Mouse (Mus musculus) C2C12 (cell line): ENCODE results near the gene Ptgfrn. TPM values are rescaled to one million over a fixed set of nuclear protein-coding genes. Genes with fewer than 3 reads are reported as not detected.

Experiments used
- H3K27me3 ChIP-seq: one replicate; pipeline ENCODE4 v1.6.1; 2011; ENCODE audit not compliant: control insufficient read depth, insufficient read depth, insufficient read length
- H3K36me3 ChIP-seq: one replicate; pipeline ENCODE4 v1.6.1; 2011; ENCODE audit not compliant: control insufficient read depth, insufficient read depth
- H3K4me3 ChIP-seq: one replicate; pipeline ENCODE4 v1.5.1; 2011; ENCODE audit warnings: mild to moderate bottlenecking, control low read depth; ENCODE audit not compliant: poor library complexity, insufficient read depth, severe bottlenecking
- H3K79me2 ChIP-seq: one replicate; pipeline ENCODE4 v1.6.1; 2011; ENCODE audit not compliant: control insufficient read depth, insufficient read depth
- H3K79me3 ChIP-seq: one replicate; pipeline ENCODE4 v1.6.1; 2011; ENCODE audit warnings: low read depth, control low read depth
- H3ac ChIP-seq: one replicate; pipeline ENCODE3; 2011; ENCODE audit warnings: low read depth; ENCODE audit not compliant: control insufficient read depth, insufficient read length
- CEBPB ChIP-seq: IDR thresholded peaks from one replicate; pipeline ENCODE4 v1.6.1; 2011; ENCODE audit warnings: low read depth, mild to moderate bottlenecking, control low read depth, moderate library complexity
- CTCF ChIP-seq: IDR thresholded peaks from one replicate; pipeline ENCODE4 v1.5.1; 2011; ENCODE audit not compliant: control insufficient read depth, insufficient read depth, insufficient read length
- FOSL1 ChIP-seq: IDR thresholded peaks from one replicate; pipeline ENCODE4 v1.8.0; 2011; ENCODE audit warnings: mild to moderate bottlenecking, low read length; ENCODE audit not compliant: poor library complexity, insufficient read depth, severe bottlenecking
- MAX ChIP-seq: IDR thresholded peaks from one replicate; pipeline ENCODE4 v1.6.1; 2011; ENCODE audit warnings: mild to moderate bottlenecking, control low read depth
- MYOD1 ChIP-seq: IDR thresholded peaks from one replicate; pipeline ENCODE4 v1.6.1; 2011; ENCODE audit warnings: low read depth; ENCODE audit not compliant: control insufficient read depth, insufficient read length
- MYOG ChIP-seq: IDR thresholded peaks from one replicate; pipeline ENCODE4 v1.6.1; 2011; ENCODE audit not compliant: control insufficient read depth, insufficient read length; ENCODE audit errors: extremely low read depth
- USF1 ChIP-seq: IDR thresholded peaks from one replicate; pipeline ENCODE4 v1.6.1; 2011; ENCODE audit warnings: low read depth, mild to moderate bottlenecking, control low read depth, moderate library complexity
- polyA plus RNA-seq: library from polyadenylated mRNA; unstranded; fragments of >200 nt; fragmentation: generic; extraction: Trizol; gene quantifications from one replicate; pipeline ENCODE4 v1.2.1, GENCODE M21; 2012; ENCODE audit warnings: missing spikeins

Gene Ptgfrn
- polyA plus RNA-seq, 1 experiment: 42.8 TPM

GRCm38 (mm10) chr3:101108282-101108681 is 1.8 kb downstream of the Ptgfrn start:
- TF ChIP-seq FOSL1 (no peak), MAX (peak; percentile 62), MYOD1 (peak; percentile 65), CEBPB (no peak)
- H3ac ChIP-seq: no peak overlapping the region
- no peaks in the 10 kb centered on the region for H3K27me3 ChIP-seq
- H3K4me3 ChIP-seq: no peak overlapping the region
- peaks cover 54% of the 10 kb centered on the region for H3K79me2 ChIP-seq
- peaks cover 16% of the 10 kb centered on the region for H3K79me3 ChIP-seq
- no peaks in the 10 kb centered on the region for H3K36me3 ChIP-seq

GRCm38 (mm10) chr3:101106326-101106725 is 3.8 kb downstream of the Ptgfrn start:
- H3K79me2 ChIP-seq: peaks cover 58% of the 10 kb centered on the region
- H3K36me3 ChIP-seq: no peaks in the 10 kb centered on the region
- no peak for TF ChIP-seq MYOG
- no peak for TF ChIP-seq CEBPB
- no peak for TF ChIP-seq MYOD1
- TF ChIP-seq CTCF: no peak
- TF ChIP-seq USF1: no peak
- no peak for TF ChIP-seq FOSL1
- TF ChIP-seq MAX: no peak
- H3K27me3 ChIP-seq: no peaks in the 10 kb centered on the region
- H3K4me3 ChIP-seq: no peak overlapping the region
- H3ac ChIP-seq: no peak overlapping the region
- H3K79me3 ChIP-seq: peaks cover 22% of the 10 kb centered on the region

- H3K79me3 ChIP-seq: peaks cover 23% of the 10 kb centered on the region
- H3K36me3 ChIP-seq: no peaks in the 10 kb centered on the region
- H3K27me3 ChIP-seq: no peaks in the 10 kb centered on the region
- H3ac ChIP-seq: no peak overlapping the region
- TF ChIP-seq MAX (no peak), USF1 (no peak), MYOD1 (no peak), FOSL1 (no peak), CEBPB (no peak), MYOG (no peak), CTCF (no peak)
- peaks cover 58% of the 10 kb centered on the region for H3K79me2 ChIP-seq
- no peak overlapping the region for H3K4me3 ChIP-seq
Observed at GRCm38 (mm10) chr3:101105486-101105885, 4.6 kb downstream of the Ptgfrn start.

- peaks cover 23% of the 10 kb centered on the region for H3K79me3 ChIP-seq
- no peak overlapping the region for H3K4me3 ChIP-seq
- no peaks in the 10 kb centered on the region for H3K27me3 ChIP-seq
- H3ac ChIP-seq: no peak overlapping the region
- H3K36me3 ChIP-seq: no peaks in the 10 kb centered on the region
- peaks cover 58% of the 10 kb centered on the region for H3K79me2 ChIP-seq
- TF ChIP-seq CTCF: no peak
- TF ChIP-seq MYOG: no peak
- no peak for TF ChIP-seq MAX
- no peak for TF ChIP-seq CEBPB
- TF ChIP-seq MYOD1: no peak
- no peak for TF ChIP-seq USF1
- no peak for TF ChIP-seq FOSL1
Observed at GRCm38 (mm10) chr3:101104883-101105282, 5.2 kb downstream of the Ptgfrn start.

- H3K27me3 ChIP-seq: no peaks in the 10 kb centered on the region
- H3K79me3 ChIP-seq: peaks cover 23% of the 10 kb centered on the region
- TF ChIP-seq CEBPB: no peak
- no peak for TF ChIP-seq MYOG
- no peak for TF ChIP-seq MYOD1
- TF ChIP-seq CTCF: no peak
- TF ChIP-seq FOSL1: no peak
- no peak for TF ChIP-seq MAX
- no peak for TF ChIP-seq USF1
- no peak overlapping the region for H3ac ChIP-seq
- H3K36me3 ChIP-seq: no peaks in the 10 kb centered on the region
- H3K4me3 ChIP-seq: no peak overlapping the region
- H3K79me2 ChIP-seq: peaks cover 53% of the 10 kb centered on the region
Observed at GRCm38 (mm10) chr3:101103770-101104169, 6.3 kb downstream of the Ptgfrn start.

- Histone ChIP-seq H3K79me2 (peaks cover 42% of the 10 kb centered on the region), H3K36me3 (no peaks in the 10 kb centered on the region), H3K27me3 (no peaks in the 10 kb centered on the region), H3K4me3 (no peak overlapping the region), H3K79me3 (peaks cover 21% of the 10 kb centered on the region), H3ac (no peak overlapping the region)
- no peak for TF ChIP-seq MYOG
- no peak for TF ChIP-seq CEBPB
- no peak for TF ChIP-seq MAX
- no peak for TF ChIP-seq CTCF
Observed at GRCm38 (mm10) chr3:101102106-101102505, 8.0 kb downstream of the Ptgfrn start.
